Mouse (Mus musculus) cerebellum, postnatal 10 days (tissue): ENCODE measurements at regions not wholly inside any gene's neighbourhood (a gene's known extent, or its start where the extent isn't known, plus 50 kb on each side); places are given as distances from the start of the nearest gene placed in this dataset.

Source experiments
- DNase-seq, 2 experiments: peaks; one replicate each; pipeline ENCODE4 v3.0.0; 2021; ENCODE audit warnings: mixed read lengths in 2 of 2

- DNase-seq = no peak
These were observed 503.7 kb upstream of the Nox3 start for GRCm38 (mm10) chr17:4199698-4200153.

DNA sequence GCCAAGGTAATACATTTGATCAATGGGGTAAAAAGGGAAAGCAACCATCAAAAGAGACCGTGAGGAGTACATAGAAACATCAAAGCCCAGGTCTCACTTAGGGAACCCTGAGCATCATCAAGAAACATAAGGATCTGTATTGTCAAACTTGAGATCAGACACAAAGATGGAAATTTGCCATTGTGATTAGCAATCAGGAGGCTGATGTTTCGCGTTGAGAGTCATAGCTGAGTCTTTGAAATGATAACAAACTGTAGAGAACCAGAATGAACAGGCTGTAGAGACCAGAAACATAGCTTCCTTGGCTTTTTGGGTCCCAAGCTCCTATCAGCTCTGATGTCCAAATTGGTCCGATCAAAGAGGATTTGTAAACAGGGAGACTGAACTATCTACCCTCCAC lies 505.2 kb upstream of the Nox3 start:
- DNase-seq = no peak

GRCm38 (mm10) chr17:4208142-4208925 lies 512.3 kb upstream of the Nox3 start:
- no peak for DNase-seq

GRCm38 (mm10) chr17:4209650-4210049 lies 513.6 kb upstream of the Nox3 start:
- DNase-seq = peak; percentile 30 to 38

DNA sequence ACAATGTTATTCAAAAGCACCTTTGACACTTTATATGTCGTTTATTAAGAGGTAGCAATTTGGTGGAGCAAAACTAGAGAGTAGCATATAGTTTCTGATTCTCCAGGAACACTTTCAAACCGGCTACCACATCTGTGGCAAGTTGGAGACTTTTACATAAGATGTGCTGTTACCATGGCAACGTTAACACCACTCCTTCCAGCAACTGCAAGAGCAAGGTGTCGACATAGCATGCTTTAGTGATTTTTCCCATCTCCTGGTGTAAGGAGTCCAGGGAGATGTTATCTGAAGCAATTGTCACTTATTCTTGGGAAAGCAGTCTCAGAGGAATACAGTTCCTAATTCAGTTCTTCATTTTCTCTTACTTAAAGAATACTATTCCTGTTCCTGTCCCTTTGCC lies 516.5 kb upstream of the Nox3 start:
- DNase-seq = no peak

- DNase-seq = no peak
These were observed 518.9 kb upstream of the Nox3 start for GRCm38 (mm10) chr17:4214970-4215369.

GRCm38 (mm10) chr17:4216203-4216602 lies 520.1 kb upstream of the Nox3 start:
- DNase-seq = no peak

GRCm38 (mm10) chr17:4216750-4217149 lies 520.7 kb upstream of the Nox3 start:
- peak; percentile 45 to 66 for DNase-seq

DNA sequence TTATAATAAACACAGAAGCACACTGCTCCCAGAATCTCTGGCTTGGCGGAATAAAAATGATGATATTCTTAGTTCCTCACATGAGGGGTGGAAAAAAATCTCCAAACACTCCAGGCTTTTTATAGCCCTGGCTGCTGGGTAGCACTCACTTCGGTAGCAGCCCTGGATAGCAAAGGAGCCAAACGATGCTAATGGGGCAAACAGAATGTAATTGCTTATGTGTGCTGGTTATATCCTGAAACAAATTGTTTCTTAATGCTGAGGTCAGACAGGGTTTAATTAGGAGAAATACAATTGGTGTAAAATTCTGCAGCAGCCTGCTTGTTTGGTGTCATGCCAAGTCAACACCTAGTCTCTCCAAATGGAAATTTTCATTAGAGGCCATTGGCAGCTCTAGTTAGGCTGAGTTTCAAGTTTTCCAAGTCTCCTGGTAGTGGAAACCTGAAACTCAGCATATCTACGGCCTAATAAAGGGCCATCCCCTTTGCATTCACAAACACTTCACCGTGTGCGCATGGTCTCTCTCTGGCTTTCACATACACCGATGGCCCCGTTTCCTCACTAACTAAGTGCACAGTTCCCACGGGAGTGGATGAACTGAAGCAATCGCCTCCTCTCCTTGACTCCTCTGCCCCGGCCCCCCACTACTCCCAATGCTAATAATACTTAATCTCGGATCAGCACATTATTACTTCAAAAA lies 524.8 kb upstream of the Nox3 start:
- peak; percentile 41 to 60 for DNase-seq

DNA sequence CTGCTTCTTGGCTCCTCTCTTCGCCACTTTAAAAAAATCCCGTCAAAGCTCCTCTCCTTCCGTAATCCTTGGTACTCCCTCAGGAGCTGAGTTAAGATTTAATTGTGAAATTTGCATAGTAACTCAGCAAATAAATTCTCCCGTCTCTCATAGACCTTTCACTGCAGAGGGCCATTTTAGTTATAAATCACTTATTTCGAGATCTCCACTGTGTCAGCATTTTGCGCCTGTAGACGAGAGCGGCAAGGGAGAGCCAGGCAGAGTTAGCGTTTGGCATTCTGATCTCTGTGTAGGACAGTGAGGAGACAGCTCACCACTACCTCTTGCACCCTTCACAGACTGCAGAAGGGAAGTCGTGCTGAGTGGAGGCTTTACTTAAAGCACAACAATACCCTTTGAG lies 531.8 kb upstream of the Nox3 start:
- no peak for DNase-seq

GRCm38 (mm10) chr17:4229969-4230368 lies 533.9 kb upstream of the Nox3 start:
- DNase-seq = no peak

GRCm38 (mm10) chr17:4250476-4250875 lies 554.4 kb upstream of the Nox3 start:
- no peak for DNase-seq

GRCm38 (mm10) chr17:4265471-4265870 lies 569.4 kb upstream of the Nox3 start:
- DNase-seq = no peak

- DNase-seq = no peak
These were observed 569.9 kb upstream of the Nox3 start for GRCm38 (mm10) chr17:4265946-4266345.

DNA sequence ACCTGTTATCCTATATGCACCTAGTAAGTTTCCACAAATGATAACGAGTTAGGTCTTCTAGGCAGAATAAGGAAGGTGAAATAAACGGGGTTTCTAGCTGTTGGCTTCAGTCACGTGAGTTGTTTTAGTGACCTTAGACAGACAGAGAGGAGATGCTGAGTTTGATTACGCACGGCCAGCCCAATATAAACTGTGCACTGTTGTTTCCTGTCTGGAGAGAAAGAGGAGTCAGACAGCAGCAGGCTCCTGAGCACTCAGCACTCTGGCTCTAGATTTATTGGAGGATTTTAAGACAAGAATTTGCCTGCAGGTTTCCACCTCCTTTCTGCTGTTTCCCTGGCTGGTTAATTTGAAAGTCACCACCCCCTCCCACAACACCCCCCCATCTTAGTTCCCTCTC lies 570.4 kb upstream of the Nox3 start:
- DNase-seq = no peak

- DNase-seq = no peak
These were observed 572.3 kb upstream of the Nox3 start for GRCm38 (mm10) chr17:4268380-4268779.

GRCm38 (mm10) chr17:4272456-4272855 lies 576.4 kb upstream of the Nox3 start:
- no peak for DNase-seq

DNA sequence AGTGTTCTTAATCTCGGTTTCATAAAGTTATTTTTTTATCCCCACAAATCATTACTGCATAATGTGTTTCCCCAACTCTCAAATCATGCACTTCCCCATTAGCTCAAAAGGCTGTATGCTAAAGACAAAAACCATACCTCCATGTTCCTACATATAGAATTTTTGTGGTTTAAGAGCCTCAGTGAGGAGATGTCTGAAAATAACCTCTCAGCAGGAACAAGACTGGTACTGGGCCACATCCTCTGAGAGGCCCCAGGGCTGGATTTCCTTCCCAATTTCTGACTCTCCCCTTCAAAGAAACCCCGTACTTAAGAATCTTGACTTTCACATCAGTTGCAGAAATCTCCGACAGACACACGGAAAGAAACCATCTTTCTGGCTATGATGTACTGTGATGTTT lies 580.7 kb upstream of the Nox3 start:
- no peak for DNase-seq

DNA sequence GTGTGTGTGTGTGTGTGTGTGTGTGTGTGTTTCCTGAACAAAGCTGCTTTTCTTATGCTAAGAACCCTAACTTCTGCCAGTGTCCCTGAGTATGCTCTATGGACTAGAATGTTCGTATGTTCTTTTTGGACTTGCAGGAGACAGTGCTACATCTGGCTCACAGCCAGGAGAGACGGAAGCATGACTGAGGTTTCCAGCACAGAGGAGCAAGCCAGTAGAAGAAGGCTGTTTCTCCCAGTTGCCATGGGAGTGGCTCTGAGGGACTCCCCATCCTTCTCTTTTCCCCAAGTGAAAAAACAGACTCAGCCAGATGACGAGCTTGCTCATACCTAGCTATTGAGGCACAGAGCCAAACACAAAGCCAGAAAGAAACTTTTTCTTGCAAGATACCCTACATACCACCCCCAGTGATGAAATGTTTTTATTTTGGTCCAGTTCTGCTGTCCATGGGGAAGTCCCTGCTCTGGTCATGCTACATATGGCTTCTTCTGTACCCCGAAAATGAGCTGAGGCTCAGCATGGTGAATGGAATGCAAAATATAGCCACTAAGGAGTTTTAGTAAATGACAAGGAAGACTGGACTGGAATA lies 582.3 kb upstream of the Nox3 start:
- DNase-seq = peak; percentile 31 to 43

- no peak for DNase-seq
These were observed 585.4 kb upstream of the Nox3 start for GRCm38 (mm10) chr17:4281451-4281850.

GRCm38 (mm10) chr17:4291418-4291817 lies 595.4 kb upstream of the Nox3 start:
- no peak for DNase-seq

DNA sequence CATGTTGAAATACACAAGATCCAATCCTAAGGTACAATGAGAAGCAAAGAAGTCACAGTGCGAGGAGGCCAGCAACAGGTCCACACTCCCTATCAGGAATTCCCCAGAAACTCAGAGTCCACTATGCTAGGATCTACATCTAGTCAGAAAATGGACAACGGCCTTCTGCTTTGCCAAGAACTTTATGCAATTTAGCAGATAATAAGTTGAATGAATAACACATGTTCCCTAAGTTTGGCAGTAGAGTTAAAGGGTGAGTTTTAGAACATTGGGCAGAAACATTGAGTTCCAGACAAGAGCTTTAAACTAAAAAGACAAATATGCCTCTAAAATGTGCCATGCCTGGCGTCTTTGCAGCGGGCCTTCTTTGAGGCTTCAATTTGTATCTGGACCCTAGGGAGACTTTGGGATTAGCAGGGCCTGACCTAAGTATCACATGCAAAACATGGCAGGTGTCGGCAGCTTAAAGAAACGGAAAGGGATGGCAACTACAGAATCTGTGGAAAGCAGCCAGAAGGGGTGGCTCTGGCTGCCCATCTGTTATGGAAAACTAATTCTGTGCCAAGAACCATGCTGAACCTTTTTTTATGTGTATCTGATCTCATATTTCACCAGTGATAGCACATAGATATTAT lies 600.6 kb upstream of the Nox3 start:
- peak; percentile 81 to 87 for DNase-seq

DNA sequence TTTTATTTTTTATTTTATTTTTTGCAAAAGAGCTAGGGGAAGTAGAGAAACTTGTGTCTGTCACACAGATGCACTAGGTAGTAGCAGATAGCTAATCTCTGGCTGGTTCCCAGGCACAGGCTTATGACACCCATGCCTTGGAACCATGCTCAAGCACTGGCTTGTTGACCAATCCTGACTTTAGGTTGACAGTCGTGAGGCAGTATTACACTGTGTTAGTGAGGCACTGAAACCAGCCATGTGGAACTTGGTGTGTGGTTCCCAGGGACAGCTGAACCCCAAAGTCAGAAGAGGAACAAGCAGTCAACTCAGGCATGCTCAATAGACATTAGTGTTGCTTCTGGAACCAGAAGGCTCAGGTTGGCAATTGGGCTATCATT lies 601.1 kb upstream of the Nox3 start:
- peak; percentile 74 to 78 for DNase-seq
